Mouse (Mus musculus): ENCODE measurements at regions not wholly inside any gene's neighbourhood (a gene's known extent, or its start where the extent isn't known, plus 50 kb on each side); places are given as distances from the start of the nearest gene placed in this dataset.

DNA sequence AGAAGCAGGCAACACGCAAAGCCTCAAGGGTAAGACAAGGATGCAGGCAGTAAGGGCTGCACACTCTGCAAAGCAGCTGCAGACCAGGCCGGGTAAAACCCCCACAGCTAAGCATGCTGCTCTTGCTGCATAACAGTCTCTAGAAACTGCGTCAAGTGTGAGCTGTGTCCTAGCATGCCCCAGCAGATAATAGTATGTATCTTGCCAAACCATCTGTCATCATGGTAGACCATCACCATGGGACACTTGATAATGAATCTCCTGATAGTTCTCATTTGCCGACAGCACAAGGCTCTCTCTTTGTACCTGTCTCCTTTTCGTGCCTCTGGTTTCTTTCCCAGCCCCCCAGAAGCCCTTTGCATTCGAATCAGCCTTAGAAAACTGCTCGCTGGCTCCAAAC, 52.5 kb upstream of the Ddx18 start:
- DNase-seq (ENCODE audit: low read depth, low spot score) = no peak

DNA sequence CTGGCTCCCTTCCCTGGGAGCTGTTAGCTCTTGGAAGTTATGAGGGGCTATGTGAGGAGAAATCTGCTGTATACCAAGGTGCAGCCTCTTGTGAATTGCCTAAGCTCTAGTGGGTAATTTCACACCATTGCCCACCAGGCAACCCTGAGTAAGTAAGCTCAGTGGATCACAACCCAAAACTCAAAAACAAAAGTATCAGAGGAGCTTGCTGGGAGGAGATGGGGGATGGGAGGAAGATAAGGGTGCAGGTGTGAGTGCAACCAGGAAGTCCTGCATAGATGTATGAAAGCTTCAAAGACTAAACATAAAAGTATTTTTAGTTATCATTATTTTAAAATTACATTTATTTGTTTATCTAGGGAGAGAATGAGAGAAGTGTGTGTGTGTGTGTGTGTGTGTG, 50.8 kb upstream of the Ddx18 start:
- DNase-seq (ENCODE audit: low read depth, low spot score) = no peak

Data from ZHBTc4 (cell line).